25 mouse cellular contexts compared by ENCODE assay signal in the genomic region with DNA sequence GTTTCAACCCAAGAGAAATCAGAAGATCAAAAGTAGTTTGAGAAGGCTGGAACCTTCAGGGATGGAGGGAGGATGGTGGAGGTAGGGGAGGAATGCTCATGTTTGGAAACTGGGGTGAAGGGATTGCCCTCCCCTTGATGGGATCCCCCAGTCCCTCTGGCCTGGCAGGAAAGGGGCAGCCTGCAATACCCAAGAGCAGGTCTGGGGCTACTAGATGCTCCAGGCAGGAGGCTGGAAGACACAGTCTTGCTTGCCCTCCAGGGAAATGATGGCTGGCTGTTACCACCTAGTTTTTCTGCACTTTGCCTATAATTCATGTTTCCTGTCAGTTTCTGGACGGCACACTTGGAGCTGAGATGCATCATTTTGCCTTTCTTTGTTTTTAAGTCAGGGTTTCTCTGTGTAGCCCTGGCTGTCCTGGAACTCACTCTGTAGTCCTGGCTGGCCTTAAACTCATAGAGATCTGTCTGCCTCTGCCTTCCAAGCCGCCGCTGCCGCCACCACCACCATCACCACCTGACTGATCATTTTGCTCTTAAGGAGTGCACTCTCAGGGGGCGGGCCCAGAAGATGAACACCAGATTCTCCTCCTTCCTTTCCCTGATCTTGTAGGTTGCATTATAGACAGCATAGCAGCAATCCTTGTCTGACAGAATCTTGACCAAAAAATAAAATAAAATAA. TPM values are rescaled to one million over a fixed set of nuclear protein-coding genes. Genes with fewer than 3 reads are reported as not detected.
DNase-seq lines count a peak whose midpoint lies in the region; ATAC-seq and TF ChIP-seq lines count a peak whose summit lies in the region.
"Had no signal": no experiment of that assay in that cellular context is flagged by ENCODE, and none has a peak within 500 bp of the region (broad histone marks: within the 10 kb centered on the region; RNA-seq: fewer than 3 reads in every experiment).

No protein-coding gene starts in this region.

- intact Hi-C loops in heart, adult 2 months (cut with DNase I): no loop called here

- no peak for ATAC-seq in intestine, embryonic 14.5 days (replicated peaks; ENCODE audit: low FRiP score, low TSS enrichment, low read depth)
- no peak for ATAC-seq in intestine, embryonic 16.5 days
- ATAC-seq in midbrain, embryonic 11.5 days (ENCODE audit: low FRiP score): no peak
- no peak for ATAC-seq in forebrain, embryonic 16.5 days
- ATAC-seq: forebrain, embryonic 14.5 days had no signal

- peak; percentile 68 for DNase-seq in heart, adult 11 months
- DNase-seq in heart, adult 2 months: no peak
- peak; percentile 47 for DNase-seq in intestine, embryonic 14.5 days (ENCODE audit: low spot score)
- DNase-seq in midbrain, embryonic 11.5 days (ENCODE audit: low spot score, missing footprints): peak; percentile 70
- no peak for DNase-seq in midbrain, embryonic 10.5 days (ENCODE audit: low spot score)
- DNase-seq: adrenal gland, adult 2 months; adrenal gland, postnatal 10 days; adrenal gland, postnatal 25 days; cerebellum, adult 11 months; cerebellum, adult 18-20 months; cerebellum, adult 8-10 months; cerebellum, adult 9-11 months; cerebellum, postnatal 14 days; cerebellum, postnatal 36 days; embryo, embryonic 11 days had no signal

- TF ChIP-seq POLR2A in heart, adult 2 months (IDR thresholded peaks at IDR 0.05; ENCODE audit: insufficient read depth, low read depth, low read length): no peak

- WGBS in heart, adult 2 months: 93% methylated on average over 5 of the region's 5 CpGs
- WGBS in intestine, embryonic 14.5 days: 86% methylated on average over 5 of the region's 5 CpGs
- 90% methylated on average over 5 of the region's 5 CpGs for WGBS in intestine, embryonic 16.5 days
- WGBS in midbrain, embryonic 11.5 days: 92% methylated on average over 5 of the region's 5 CpGs
- WGBS in midbrain, embryonic 10.5 days: 90% methylated on average over 5 of the region's 5 CpGs
- WGBS in forebrain, embryonic 16.5 days: 95% methylated on average over 5 of the region's 5 CpGs

- no peaks in the 10 kb centered on the region for H3K27me3 ChIP-seq in heart, adult 2 months (ENCODE audit: control insufficient read depth, insufficient read depth, low read length)
- H3K27me3 ChIP-seq in intestine, embryonic 14.5 days (replicated peaks; ENCODE audit: control insufficient read depth, insufficient read depth, low read length): no peaks in the 10 kb centered on the region
- no peaks in the 10 kb centered on the region for H3K27me3 ChIP-seq in intestine, embryonic 16.5 days (replicated peaks; ENCODE audit: control insufficient read depth, insufficient read depth, low read length)
- H3K27me3 ChIP-seq in midbrain, embryonic 11.5 days (ENCODE audit: control insufficient read depth, insufficient read depth, low read length): no peaks in the 10 kb centered on the region
- no peaks in the 10 kb centered on the region for H3K27me3 ChIP-seq in midbrain, embryonic 10.5 days (ENCODE audit: low read depth, poor library complexity, severe bottlenecking)
- H3K27me3 ChIP-seq in forebrain, embryonic 16.5 days (replicated peaks; ENCODE audit: control insufficient read depth, insufficient read depth, low read length): no peaks in the 10 kb centered on the region
- H3K27me3 ChIP-seq: embryonic facial prominence, embryonic 13.5 days; embryonic facial prominence, embryonic 15.5 days; forebrain, embryonic 12.5 days had no signal

- TF ChIP-seq CTCF in heart, adult 2 months (IDR thresholded peaks at IDR 0.05): no peak

- TF ChIP-seq EP300 in heart, adult 2 months (IDR thresholded peaks at IDR 0.05; ENCODE audit: insufficient read depth, low read depth, low read length): no peak

- H3K79me2 ChIP-seq in heart, adult 2 months (replicated peaks; ENCODE audit: control insufficient read depth, insufficient read depth, low read length): no peaks in the 10 kb centered on the region

- H3K36me3 ChIP-seq in heart, adult 2 months (ENCODE audit: control insufficient read depth, insufficient read depth, low read length): no peaks in the 10 kb centered on the region
- no peaks in the 10 kb centered on the region for H3K36me3 ChIP-seq in intestine, embryonic 14.5 days (ENCODE audit: control insufficient read depth, insufficient read depth, low read length)
- H3K36me3 ChIP-seq in intestine, embryonic 16.5 days (ENCODE audit: control insufficient read depth, insufficient read depth, low read length): no peaks in the 10 kb centered on the region
- H3K36me3 ChIP-seq in midbrain, embryonic 11.5 days (ENCODE audit: control insufficient read depth, insufficient read depth, low read length): no peaks in the 10 kb centered on the region
- H3K36me3 ChIP-seq in midbrain, embryonic 10.5 days: no peaks in the 10 kb centered on the region
- H3K36me3 ChIP-seq in forebrain, embryonic 16.5 days (ENCODE audit: control insufficient read depth, insufficient read depth): no peaks in the 10 kb centered on the region
- H3K36me3 ChIP-seq: embryonic facial prominence, embryonic 13.5 days; embryonic facial prominence, embryonic 15.5 days; forebrain, embryonic 10.5 days; forebrain, embryonic 12.5 days had no signal

- no peak overlapping the region for H3K4me3 ChIP-seq in heart, adult 2 months
- no peak overlapping the region for H3K4me3 ChIP-seq in intestine, embryonic 14.5 days (ENCODE audit: low read depth, low read length)
- no peak overlapping the region for H3K4me3 ChIP-seq in intestine, embryonic 16.5 days (ENCODE audit: low read length)
- H3K4me3 ChIP-seq in midbrain, embryonic 11.5 days (ENCODE audit: low read depth, low read length): no peak overlapping the region
- H3K4me3 ChIP-seq in midbrain, embryonic 10.5 days: no peak overlapping the region
- no peak overlapping the region for H3K4me3 ChIP-seq in forebrain, embryonic 16.5 days (replicated peaks; ENCODE audit: low read length)
- H3K4me3 ChIP-seq: embryonic facial prominence, embryonic 13.5 days; embryonic facial prominence, embryonic 15.5 days; erythroblast, embryonic 14.5 days; forebrain, embryonic 10.5 days; forebrain, embryonic 12.5 days had no signal

- no peak overlapping the region for H3K4me2 ChIP-seq in intestine, embryonic 14.5 days (ENCODE audit: low read length)
- no peak overlapping the region for H3K4me2 ChIP-seq in intestine, embryonic 16.5 days (ENCODE audit: low read depth, low read length)
- no peak overlapping the region for H3K4me2 ChIP-seq in midbrain, embryonic 11.5 days
- H3K4me2 ChIP-seq in forebrain, embryonic 16.5 days (ENCODE audit: low read length): no peak overlapping the region
- H3K4me2 ChIP-seq: embryonic facial prominence, embryonic 13.5 days; embryonic facial prominence, embryonic 15.5 days; forebrain, embryonic 12.5 days had no signal

- H3K9me3 ChIP-seq in intestine, embryonic 14.5 days (ENCODE audit: control insufficient read depth, low read length): no peaks in the 10 kb centered on the region
- H3K9me3 ChIP-seq in intestine, embryonic 16.5 days (ENCODE audit: control insufficient read depth, low read length): no peaks in the 10 kb centered on the region
- no peaks in the 10 kb centered on the region for H3K9me3 ChIP-seq in midbrain, embryonic 11.5 days (ENCODE audit: control insufficient read depth, low read length)
- no peaks in the 10 kb centered on the region for H3K9me3 ChIP-seq in midbrain, embryonic 10.5 days (replicated peaks)
- H3K9me3 ChIP-seq in forebrain, embryonic 16.5 days (ENCODE audit: control insufficient read depth, low read length): no peaks in the 10 kb centered on the region
- H3K9me3 ChIP-seq: embryonic facial prominence, embryonic 13.5 days; embryonic facial prominence, embryonic 15.5 days; forebrain, embryonic 10.5 days; forebrain, embryonic 12.5 days had no signal

- H3K9ac ChIP-seq in heart, adult 2 months (ENCODE audit: low read depth, low read length): no peak overlapping the region
- no peak overlapping the region for H3K9ac ChIP-seq in intestine, embryonic 14.5 days (ENCODE audit: low read length)
- H3K9ac ChIP-seq in intestine, embryonic 16.5 days (ENCODE audit: low read depth, low read length): no peak overlapping the region
- H3K9ac ChIP-seq in midbrain, embryonic 11.5 days (ENCODE audit: low read length): no peak overlapping the region
- H3K9ac ChIP-seq in forebrain, embryonic 16.5 days (replicated peaks; ENCODE audit: low read depth, low read length): no peak overlapping the region
- H3K9ac ChIP-seq: embryonic facial prominence, embryonic 13.5 days; embryonic facial prominence, embryonic 15.5 days; forebrain, embryonic 12.5 days had no signal

- no peak overlapping the region for H3K27ac ChIP-seq in heart, adult 2 months
- H3K27ac ChIP-seq in intestine, embryonic 14.5 days (ENCODE audit: low read depth): no peak overlapping the region
- no peak overlapping the region for H3K27ac ChIP-seq in intestine, embryonic 16.5 days (ENCODE audit: low read length)
- H3K27ac ChIP-seq in midbrain, embryonic 11.5 days (ENCODE audit: low read depth, low read length): no peak overlapping the region
- H3K27ac ChIP-seq in midbrain, embryonic 10.5 days (replicated peaks): no peak overlapping the region
- H3K27ac ChIP-seq in forebrain, embryonic 16.5 days (ENCODE audit: low read length): no peak overlapping the region
- H3K27ac ChIP-seq: embryonic facial prominence, embryonic 13.5 days; embryonic facial prominence, embryonic 15.5 days; forebrain, embryonic 10.5 days; forebrain, embryonic 12.5 days had no signal

- no peaks in the 10 kb centered on the region for H3K4me1 ChIP-seq in heart, adult 2 months (ENCODE audit: control insufficient read depth, insufficient read depth, low read length)
- H3K4me1 ChIP-seq in intestine, embryonic 14.5 days (replicated peaks; ENCODE audit: control insufficient read depth, insufficient read depth, low read length): no peaks in the 10 kb centered on the region
- no peaks in the 10 kb centered on the region for H3K4me1 ChIP-seq in intestine, embryonic 16.5 days (ENCODE audit: control insufficient read depth, insufficient read depth, low read length)
- H3K4me1 ChIP-seq in midbrain, embryonic 11.5 days (ENCODE audit: control insufficient read depth, insufficient read depth, low read length): no peaks in the 10 kb centered on the region
- no peaks in the 10 kb centered on the region for H3K4me1 ChIP-seq in midbrain, embryonic 10.5 days
- H3K4me1 ChIP-seq in forebrain, embryonic 16.5 days (replicated peaks; ENCODE audit: control insufficient read depth, insufficient read depth, low read length): no peaks in the 10 kb centered on the region
- H3K4me1 ChIP-seq: embryonic facial prominence, embryonic 15.5 days; forebrain, embryonic 10.5 days had no signal

RNA-seq across cellular contexts. Expression of gene F2r, which starts 40.1 kb away (rescaled TPM):
- 10 to 100 TPM; 23.6 to 23.8 TPM for total RNA-seq in heart, adult 2 months (2021)
- 19.3 and 20.4 TPM in 2 replicates for polyA plus RNA-seq in heart, adult 2 months (2012; rRNA removed)
- polyA plus RNA-seq in intestine, embryonic 14.5 days (2014; fragmentation: Nextera tagmentation; extraction: Ambion mirVana): 58.5 and 69.5 TPM in 2 replicates
- 41.0 and 41.7 TPM in 2 replicates for polyA plus RNA-seq in intestine, embryonic 16.5 days (2015; fragmentation: Nextera tagmentation; extraction: Ambion mirVana)
- 129 and 143 TPM in 2 replicates for polyA plus RNA-seq in midbrain, embryonic 11.5 days (2014; fragmentation: Nextera tagmentation; extraction: Ambion mirVana)
- polyA plus RNA-seq in midbrain, embryonic 10.5 days (2016; fragmentation: Nextera tagmentation; extraction: Ambion mirVana): 117 and 122 TPM in 2 replicates
- 68.7 and 85.1 TPM in 2 replicates for polyA plus RNA-seq in forebrain, embryonic 16.5 days (2015; fragmentation: Nextera tagmentation; extraction: Ambion mirVana)

RNA-seq across cellular contexts. Expression of gene F2rl1, which starts 53.1 kb away (rescaled TPM):
- under 1 TPM; 0.41 to 0.63 TPM for total RNA-seq in heart, adult 2 months (2021)
- 0.91 and 1.2 TPM in 2 replicates for polyA plus RNA-seq in heart, adult 2 months (2012; rRNA removed)
- polyA plus RNA-seq in intestine, embryonic 14.5 days (2014; fragmentation: Nextera tagmentation; extraction: Ambion mirVana): 14.2 and 14.3 TPM in 2 replicates
- 23.0 and 24.8 TPM in 2 replicates for polyA plus RNA-seq in intestine, embryonic 16.5 days (2015; fragmentation: Nextera tagmentation; extraction: Ambion mirVana)
- polyA plus RNA-seq in midbrain, embryonic 11.5 days (2014; fragmentation: Nextera tagmentation; extraction: Ambion mirVana): 0.23 and 0.49 TPM in 2 replicates
- polyA plus RNA-seq in midbrain, embryonic 10.5 days (2016; fragmentation: Nextera tagmentation; extraction: Ambion mirVana): 0.15 and 0.31 TPM in 2 replicates
- 0.11 TPM in 1 of 2 replicates, not detected in the other for polyA plus RNA-seq in forebrain, embryonic 16.5 days (2015; fragmentation: Nextera tagmentation; extraction: Ambion mirVana)
- total RNA-seq: MEL had no signal
- polyA plus RNA-seq: C2C12; erythroblast, embryonic 14.5 days had no signal

Comparison
In these comparisons a context has a peak if more than half of its experiments do, and no peak if none do; other contexts are left out.
1. DNase-seq: peak in heart, adult 11 months (single experiment), intestine, embryonic 14.5 days (single experiment) and midbrain, embryonic 11.5 days (single experiment); none in heart, adult 2 months (0 of 2) and midbrain, embryonic 10.5 days (single experiment).